Mouse (Mus musculus) heart, postnatal 25 days (tissue): ENCODE data around the gene Phlpp1. TPM values are rescaled to one million over a fixed set of nuclear protein-coding genes. Genes with fewer than 3 reads are reported as not detected.

ENCODE experiments used
- DNase-seq: peaks from one replicate; pipeline ENCODE4 v3.0.0; 2022; ENCODE audit warnings: low spot score
- intact Hi-C: fragments of 180-260 bp; cut with DNase I; formaldehyde crosslinking; loops from one replicate; pipeline ENCODE4 v1.15.1; 2025
- total RNA-seq, 2 experiments: library from RNA; stranded (reverse); gene quantifications; 2 replicates each; pipeline ENCODE4 v1.2.3; 2021

Phlpp1 gene
- total RNA-seq, 2 experiments from 2014 or later, result 15.9 to 19.0 TPM

DNA sequence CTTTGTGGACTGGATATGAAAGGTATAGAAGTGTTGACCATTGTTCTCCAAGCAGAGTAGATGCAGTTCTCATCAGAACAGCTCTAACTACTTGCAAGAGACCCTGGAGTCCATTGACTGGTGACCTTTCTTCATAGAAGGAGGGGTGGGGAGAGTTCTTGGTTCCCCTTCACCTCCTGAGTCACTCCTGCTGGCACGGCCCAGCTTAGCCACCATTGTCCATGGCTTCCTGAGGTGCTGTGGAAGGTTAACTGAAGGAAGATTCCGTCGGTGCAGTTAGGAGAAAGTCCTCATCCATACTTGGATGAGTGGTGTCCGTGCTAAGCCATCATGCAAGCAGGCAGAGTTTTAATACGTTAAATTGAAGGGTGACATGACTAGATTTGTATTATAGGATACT, 17.8 kb downstream of the Phlpp1 start:
- DNase-seq, result no peak
- intact Hi-C loops, result no loop called here

DNA sequence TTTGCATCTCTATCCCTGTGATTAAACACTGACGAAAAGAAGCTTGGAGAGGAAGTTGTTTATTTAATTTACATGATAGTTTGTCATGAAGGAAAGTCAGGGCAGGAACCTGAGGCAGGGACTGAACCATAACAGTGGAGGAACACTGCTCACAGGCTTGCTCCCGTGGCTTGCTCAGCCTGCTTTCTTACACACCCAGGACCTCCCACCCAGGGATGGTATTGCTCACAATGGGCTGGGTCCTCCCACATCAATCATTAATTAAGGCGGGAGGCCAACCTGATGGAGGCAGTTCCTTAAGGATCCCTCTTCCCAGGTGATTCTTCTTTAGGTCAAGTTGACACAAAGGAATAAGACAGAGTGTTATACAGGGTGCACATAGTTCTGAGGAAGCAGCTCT, 19.1 kb downstream of the Phlpp1 start:
- DNase-seq, result no peak
- intact Hi-C loops, result no loop called here

DNA sequence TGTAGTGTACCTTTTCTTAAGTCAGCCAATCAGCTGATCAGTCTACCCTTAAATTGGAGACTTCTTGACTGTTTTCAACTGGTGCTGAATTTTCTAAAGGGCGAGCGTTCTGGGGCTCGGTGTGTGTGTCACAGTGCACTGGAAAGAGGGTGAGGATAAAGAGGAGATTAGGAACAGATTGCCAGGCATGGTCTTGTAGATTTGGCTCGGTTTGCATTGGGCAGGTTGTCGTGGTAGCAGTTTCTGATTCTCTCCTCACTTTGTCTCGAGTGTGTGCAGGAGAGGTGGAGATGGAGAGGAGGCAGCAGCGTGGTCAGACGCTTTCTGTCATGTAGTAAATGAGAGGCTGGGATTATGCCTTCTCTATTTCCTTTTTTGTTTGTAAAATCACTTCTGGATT, 20.3 kb downstream of the Phlpp1 start:
- no peak for DNase-seq
- intact Hi-C loops, result no loop called here

DNA sequence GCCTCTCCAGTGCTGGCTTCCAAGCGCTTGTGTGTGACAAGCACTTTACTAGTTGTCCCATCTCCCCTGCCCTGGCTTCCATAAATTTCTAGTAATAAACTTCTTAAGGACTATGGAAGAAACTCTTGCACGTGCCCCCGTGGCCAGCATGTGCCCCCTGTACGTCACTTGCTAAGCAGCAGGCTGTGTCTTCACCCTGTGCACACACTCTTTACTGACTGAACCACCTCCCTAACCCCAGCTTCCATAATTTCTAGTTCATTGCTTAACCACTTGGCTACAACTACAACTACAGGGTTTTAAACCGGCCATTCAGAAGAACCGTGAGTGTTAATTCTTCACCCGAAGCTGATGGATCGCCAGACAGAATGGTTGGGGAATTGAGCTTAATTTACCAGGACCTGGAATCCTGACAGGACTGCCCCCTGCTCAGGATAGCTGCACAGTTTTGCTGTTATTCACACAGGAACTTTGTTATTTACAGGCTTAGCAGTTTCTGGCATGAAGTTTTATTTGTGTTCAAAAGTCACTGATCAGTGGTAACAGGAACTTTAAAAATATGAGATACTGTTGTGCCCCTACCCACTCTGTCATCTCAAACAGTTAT, 21.4 kb downstream of the Phlpp1 start:
- no peak for DNase-seq
- intact Hi-C loops, result no loop called here

DNA sequence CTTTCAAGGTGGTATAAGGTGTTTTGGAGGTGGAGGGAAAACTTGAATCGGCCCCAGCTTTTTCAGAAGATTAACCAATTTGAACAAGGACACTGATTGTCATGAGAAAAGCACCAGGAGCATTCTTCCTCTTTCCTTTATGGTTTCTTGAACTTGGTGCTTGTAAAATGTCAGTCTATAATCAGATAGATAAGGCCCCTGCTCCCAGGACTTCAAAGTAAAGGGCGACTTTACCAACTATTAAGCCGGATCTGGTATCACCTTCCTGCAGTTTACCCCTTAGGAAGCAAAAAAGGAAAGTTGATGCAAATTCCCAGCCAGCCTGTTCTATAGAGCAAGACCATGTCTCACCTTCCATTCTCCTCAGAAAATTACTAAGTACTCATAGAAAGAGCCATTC, 21.9 kb downstream of the Phlpp1 start:
- DNase-seq, result no peak
- intact Hi-C loops, result no loop called here

DNA sequence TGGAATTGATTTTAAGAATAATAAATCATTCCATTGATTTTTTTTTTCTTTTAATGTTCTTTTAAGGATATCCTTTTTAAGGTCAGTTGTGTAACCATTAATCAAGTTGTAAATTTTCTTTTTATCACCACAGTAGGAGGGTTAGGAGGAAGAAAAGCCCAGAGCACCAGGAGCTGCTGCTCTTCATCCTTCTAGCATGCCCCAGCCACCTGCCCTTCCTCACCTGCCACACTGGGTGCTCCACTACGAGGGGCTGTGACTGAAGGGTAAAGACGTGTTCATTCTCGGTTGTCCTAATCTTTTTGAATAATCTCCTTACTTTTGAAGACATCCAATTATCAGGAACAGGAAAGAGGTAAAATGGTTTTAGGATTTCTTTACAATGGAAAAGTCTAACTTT, 22.7 kb downstream of the Phlpp1 start:
- intact Hi-C loops, result no loop called here
- DNase-seq, result no peak

DNA sequence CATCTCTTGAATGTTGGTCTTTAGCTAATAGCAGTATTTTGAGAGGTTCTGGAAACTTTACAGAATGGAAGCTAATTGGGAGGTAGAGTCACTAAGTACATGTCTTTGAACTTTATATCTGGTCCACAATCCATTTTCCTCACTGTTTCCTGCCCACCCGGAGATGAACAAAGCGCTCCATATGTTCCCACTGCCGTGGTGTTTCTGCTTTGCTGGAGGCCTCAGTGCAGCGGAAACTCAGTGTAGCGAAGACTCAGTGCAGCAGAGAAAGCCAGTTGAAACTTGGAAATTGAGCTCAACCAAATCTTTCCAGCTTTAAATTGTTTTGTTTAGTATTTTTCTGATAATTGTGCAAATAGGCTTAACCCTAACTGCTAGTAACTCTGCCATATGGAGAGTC, 26.4 kb downstream of the Phlpp1 start:
- intact Hi-C loops, result loop anchor here (2.0 kb wide), 1 partner anchor 23 kb away; no protein-coding TSS in a partner anchor
- no peak for DNase-seq

DNA sequence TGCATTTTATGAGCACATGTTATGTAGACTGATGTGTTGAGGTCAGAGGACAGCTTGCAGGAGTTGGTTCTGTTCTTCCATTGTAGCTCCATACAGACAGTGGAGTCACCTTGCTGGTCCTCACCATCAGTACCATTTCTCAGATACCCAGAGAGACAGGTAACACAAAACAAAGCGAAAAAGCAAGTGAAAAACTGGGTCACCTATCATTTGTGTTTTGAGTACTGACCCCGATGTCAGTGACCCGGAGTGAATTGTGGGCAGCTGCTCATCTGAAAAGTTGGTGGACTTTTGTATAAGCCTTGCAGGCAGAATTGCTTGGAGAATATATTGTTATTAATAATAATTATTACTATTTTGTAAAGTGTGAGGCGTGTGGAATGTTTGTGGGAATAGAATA, 27.6 kb downstream of the Phlpp1 start:
- intact Hi-C loops, result loop anchor here (2.0 kb wide), 1 partner anchor 24 kb away; no protein-coding TSS in a partner anchor
- no peak for DNase-seq

DNA sequence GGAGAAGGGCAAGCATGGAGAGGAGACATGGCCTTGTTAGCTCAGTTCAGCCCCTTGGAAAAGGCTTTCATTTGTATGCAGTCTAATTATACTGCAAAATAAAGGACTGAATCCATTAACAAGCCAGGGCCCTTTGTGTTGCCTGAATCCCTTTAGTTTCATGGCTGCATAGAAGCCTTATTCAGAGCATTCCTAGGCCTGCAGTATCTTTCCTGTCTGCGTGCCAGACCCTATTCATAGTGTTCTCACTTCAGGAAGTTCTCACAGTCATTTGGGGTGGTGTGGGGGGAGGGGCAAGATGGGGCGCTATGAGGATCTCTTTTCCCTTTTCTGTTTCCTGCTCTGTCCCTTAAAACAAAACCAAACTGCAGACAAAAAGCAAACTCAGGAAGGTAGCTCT, 28.1 kb downstream of the Phlpp1 start:
- peak; percentile 46 for DNase-seq
- intact Hi-C loops, result loop anchor here (2.0 kb wide), 1 partner anchor 25 kb away; no protein-coding TSS in a partner anchor

DNA sequence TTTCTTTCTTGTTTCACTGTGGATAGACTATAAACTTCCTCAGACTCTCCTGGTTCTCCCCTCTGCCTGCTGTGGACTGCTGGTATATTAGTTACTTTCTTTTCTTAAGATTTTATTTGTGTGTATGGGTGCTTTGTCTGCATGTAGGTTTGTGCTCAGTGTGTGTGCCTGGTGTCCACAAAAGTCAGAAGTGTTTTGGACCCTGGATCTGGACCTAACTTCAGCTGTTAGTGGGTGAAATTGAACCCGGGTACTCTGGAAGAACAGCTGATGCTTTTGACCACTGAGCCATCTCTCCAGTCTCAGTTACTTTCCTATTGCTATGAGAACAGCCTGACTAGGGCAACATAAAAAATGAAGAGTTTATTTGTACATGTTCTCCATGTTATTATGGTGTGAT, 29.5 kb downstream of the Phlpp1 start:
- no peak for DNase-seq
- intact Hi-C loops, result no loop called here

DNA sequence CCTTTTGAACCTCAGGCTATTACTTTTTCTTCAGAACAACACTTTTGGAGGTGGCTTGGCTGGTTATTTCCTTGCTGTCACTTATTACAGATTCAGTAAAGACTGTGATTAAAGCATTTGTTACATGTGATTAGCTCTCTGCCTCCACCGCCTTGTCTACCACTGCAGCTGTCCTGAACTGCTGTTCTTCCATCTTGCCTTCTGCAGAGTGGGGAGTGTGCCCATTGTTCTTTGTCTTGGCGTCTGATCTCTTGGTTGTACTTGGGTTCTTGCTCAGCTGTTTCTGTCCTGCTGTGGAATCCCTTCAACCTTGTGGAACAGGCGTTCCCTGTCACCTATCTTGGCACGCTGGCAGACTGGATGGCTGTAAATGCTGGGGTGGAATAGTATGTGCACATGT, 30.4 kb downstream of the Phlpp1 start:
- intact Hi-C loops, result no loop called here
- no peak for DNase-seq

DNA sequence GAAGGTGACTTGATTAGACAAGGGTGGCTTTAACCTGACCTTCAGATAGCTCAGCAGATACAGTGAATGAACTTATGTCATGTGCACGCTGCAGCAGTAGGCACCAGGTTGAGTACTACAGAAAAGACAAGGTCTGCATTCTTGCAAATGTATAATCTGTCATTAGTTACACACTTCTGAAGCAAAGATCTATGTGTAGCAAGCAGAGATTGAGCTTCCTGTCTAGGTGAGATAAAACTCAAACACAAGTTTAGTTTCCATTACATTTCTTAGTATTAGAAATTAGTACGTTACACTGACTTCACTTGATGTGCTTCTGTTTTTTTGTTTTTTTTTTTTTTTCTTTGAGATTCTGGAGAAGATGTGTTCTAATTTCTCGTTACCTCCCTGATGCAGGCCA, 32.4 kb downstream of the Phlpp1 start:
- no peak for DNase-seq
- intact Hi-C loops, result no loop called here

DNA sequence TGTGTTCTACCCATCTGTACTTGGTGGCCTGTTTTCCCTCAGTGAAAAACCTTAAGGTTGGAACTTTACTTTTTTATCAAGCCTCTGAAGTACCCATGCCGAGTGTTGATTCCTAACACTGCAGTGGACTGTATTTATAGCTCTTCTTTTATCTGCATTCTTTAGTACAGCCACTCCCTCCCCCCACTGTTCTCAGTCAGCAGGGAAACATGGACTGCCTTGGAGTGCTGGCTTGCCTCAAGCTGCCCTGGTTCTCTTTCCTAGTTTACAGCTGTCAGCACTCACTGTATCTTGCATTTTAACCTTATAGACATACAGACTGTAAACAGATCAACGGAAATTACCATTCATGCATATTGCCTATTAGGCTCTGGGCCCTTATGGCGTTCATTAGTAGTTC, 32.8 kb downstream of the Phlpp1 start:
- intact Hi-C loops, result no loop called here
- DNase-seq, result no peak

DNA sequence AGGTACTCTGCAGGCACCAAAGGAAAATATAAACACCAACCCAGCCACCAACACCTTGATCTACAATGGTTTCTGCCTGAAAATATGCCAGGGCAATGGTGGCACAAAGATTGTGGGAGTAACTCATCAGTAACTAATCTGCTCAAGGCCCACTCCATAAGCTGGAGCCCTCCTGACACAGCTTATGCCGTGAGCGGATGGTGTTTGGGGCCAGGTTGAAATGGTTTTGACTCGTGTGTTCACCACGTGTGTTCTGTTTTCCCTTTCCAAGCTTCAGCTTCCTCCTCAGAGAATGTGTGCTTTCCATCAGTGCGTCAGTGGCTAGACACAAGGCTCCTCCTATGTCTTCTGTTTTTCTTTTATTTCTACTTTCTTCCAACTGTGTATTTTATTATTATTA, 37.0 kb downstream of the Phlpp1 start:
- no peak for DNase-seq

DNA sequence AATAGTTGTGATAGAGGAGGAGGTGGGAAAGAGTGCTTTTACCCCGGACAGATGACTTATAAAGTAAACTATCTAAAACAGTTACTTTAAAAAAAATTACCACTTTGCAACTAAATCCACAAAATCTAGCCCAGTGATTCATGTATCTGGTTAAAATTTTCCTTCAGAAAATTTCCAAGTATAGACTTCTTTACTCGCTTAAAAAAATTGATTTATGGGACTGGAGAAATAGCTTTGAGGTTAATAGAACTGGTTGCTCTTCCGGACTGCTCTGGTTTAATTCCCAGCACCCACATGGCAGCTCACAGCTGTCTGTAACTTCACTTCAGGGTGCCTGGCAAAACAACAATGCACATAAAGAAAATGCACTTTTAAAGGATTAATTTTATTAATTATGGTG, 38.9 kb downstream of the Phlpp1 start:
- intact Hi-C loops, result no loop called here
- no peak for DNase-seq

More for the DNA sequence above, 37.0 kb downstream of the Phlpp1 start:
- intact Hi-C loops, result no loop called here

DNA sequence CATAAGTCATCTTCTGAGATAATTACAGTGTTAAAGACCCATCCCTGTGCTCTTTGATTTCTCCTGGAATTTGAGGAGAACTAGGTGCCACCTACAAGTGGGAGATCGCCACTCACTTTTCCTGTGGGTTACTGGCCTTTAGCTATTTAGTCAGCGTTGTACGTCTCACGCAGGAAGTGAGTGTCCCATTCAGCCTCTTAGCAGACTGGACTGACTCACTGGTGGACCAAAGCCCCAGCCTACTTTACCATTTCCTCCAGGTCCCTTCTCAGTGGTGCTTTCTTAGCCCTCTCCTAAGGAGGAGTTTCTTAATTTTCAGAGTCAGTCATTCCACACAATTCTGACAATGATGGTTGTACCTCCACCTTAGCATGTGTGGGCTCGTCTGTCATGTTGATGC, 39.6 kb downstream of the Phlpp1 start:
- DNase-seq, result no peak
- intact Hi-C loops, result no loop called here

DNA sequence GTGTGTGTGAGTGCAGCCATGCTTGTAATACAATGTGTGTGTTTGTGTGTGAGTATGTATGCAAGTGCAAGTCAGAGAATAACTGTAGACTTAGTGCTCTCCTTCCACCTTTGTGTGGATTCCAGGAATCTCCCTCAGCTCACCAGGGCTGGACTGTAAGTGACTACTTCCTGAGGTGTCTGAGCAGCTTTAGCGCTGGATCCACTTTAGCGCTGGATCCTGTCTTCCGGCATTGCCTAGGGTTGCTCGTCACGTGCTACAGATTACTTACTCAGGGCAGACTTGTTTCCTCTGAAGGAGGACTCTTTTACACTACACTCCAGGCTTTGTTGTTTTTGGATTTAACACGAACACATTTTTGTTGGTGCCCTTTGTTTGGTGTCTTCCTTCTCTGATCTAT, 48.9 kb downstream of the Phlpp1 start:
- intact Hi-C loops, result no loop called here
- DNase-seq, result no peak

DNA sequence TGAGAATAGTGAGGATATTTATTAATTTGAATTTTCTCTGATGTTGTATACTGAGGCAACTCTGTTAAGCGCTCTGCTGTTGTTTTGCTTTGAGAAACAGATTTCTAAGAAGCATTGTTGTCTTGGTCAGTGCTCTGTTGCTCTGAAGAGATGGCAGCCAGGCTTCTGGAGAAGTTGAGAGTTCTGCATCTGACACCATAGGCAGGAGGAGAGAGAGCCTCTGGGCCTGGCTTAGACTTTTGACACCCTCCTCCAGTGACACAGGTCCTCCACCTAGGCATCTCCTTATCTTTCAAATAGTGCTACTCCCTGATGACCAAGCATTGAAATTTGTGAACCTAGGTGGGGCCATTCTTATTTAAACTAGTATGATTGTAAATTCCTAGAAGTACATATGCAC, 49.8 kb downstream of the Phlpp1 start:
- intact Hi-C loops, result no loop called here
- no peak for DNase-seq

DNA sequence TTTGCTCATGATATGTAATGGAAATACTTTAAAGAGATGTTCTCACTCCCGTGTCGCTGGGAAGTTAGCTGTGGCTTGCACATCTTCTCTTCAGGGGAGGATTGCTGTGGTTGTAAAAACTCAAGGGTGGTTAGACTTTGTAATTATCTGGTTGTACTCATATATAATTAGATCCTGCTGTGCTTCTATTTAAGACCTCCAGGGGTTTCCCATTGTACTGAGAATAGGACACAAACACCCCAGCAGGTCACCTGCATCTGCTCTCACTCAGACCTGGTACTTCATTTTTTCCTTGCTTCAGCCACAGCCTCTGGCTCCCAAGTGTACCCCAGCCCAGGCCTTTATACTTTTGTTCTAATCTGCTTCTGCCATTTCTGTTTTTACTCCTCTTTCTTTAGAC, 50.4 kb downstream of the Phlpp1 start:
- DNase-seq, result no peak
- intact Hi-C loops, result no loop called here

DNA sequence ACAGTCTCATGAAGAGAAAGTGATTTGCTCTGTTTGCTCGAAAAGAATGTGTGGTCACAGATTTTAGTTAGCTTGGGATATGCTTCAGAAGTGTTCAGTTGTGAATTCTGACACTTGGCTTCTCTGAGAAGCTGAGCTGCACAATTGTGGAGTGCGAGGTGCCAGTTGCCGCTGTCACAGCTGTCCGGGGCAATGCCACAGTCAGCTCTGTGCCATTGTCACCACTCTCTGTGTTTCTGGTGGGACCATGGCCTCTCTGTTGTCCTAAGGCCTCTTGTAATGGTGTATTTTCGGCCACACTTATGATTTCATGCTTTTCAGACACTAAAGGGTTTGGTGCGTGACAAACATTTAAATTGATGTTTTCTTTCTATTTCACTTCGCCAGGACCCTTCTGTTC, 55.1 kb downstream of the Phlpp1 start:
- intact Hi-C loops, result no loop called here
- no peak for DNase-seq

DNA sequence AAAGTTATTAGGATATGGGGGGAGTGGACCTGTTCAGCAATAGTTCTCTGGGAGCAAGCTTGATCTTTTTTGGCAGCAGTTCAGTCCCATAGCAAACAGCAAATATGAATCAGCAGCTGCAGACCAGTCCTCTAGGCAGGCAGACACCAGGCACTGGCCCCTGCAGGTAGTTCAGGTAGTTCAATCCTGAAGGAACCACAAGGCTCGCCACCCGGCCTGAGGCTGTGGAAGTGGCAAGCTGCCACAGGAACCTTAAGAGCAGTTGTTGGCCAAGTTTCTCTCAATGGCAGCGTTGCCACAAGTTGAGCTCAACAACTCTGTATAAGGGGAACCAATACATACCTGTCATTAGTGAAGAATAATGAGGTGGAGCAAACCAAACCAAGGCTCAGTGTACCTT, 58.8 kb downstream of the Phlpp1 start:
- intact Hi-C loops, result loop anchor here (5.0 kb wide), 1 partner anchor 58 kb away; the partner anchor contains the start of gene Phlpp1
- no peak for DNase-seq

DNA sequence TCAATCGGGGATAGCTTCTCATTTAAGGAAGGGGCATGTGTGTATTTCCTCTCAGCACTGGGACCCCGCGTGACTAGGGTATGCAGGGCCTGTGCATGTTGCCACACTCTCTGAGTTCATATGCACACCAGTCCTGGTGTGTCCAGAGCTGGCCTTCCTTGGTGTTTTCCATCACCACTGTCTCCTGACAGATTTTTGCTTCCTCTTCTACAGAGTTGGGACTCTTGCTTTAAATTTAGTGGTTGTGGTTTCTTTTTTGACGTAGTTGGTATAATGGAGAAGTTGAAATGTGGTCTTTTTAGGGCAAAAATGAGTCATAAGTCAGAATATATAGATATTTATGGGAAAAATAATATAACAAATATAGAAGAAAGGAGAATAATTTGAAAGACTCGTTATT, 59.8 kb downstream of the Phlpp1 start:
- no peak for DNase-seq
- intact Hi-C loops, result loop anchor here (5.0 kb wide), 1 partner anchor 59 kb away; the partner anchor contains the start of gene Phlpp1
